Mouse (Mus musculus): Measurements from ENCODE around the gene Ralgapa2.

DNA sequence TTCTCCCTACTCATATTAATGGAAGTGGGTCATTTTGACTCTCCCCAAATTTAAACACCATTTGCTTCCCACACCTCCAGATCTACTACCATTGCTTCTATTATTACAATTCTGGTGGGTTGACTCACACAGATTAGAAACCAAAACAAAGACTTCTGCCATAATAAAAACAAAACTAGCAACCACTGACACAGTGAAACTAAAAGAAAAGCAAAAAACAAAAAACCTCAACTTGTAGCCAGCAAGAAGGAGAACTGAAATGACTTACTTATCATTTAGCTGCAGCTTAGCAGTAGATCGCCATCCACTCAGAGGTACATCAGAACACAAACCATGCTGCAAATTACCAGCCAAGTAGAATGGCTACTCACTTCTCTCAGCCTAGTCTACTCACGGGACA is 95.9 kb downstream of the Ralgapa2 start:
- no peak for TF ChIP-seq CTCF (IDR thresholded peaks at IDR 0.05)
- TF ChIP-seq POLR2A (IDR thresholded peaks at IDR 0.05; ENCODE audit: insufficient read depth, low read depth, low read length), result no peak
- TF ChIP-seq EP300 (IDR thresholded peaks at IDR 0.05; ENCODE audit: insufficient read depth, low read depth, low read length), result no peak
